Mouse (Mus musculus) CH12.LX (cell line): ENCODE measurements at regions not wholly inside any gene's neighbourhood (a gene's known extent, or its start where the extent isn't known, plus 50 kb on each side); places are given as distances from the start of the nearest gene placed in this dataset.

Experiments
- DNase-seq: peaks from one replicate; pipeline ENCODE4 v3.0.0-alpha.2; 2013; ENCODE audit errors: extremely low read depth
- H3K27ac ChIP-seq: 2 replicates; pipeline ENCODE4 v1.5.1; 2012; ENCODE audit warnings: low read depth, mild to moderate bottlenecking, control low read depth, moderate library complexity; ENCODE audit not compliant: insufficient read depth
- H3K27me3 ChIP-seq: replicated peaks from 2 replicates; pipeline ENCODE3; 2012; ENCODE audit warnings: inconsistent platforms
- H3K36me3 ChIP-seq, 2 experiments: replicated peaks in 1 of 2; 2 replicates each; pipeline versions ENCODE3 to v1.6.1; 2012; ENCODE audit warnings: inconsistent platforms in 1 of 2, low read length in 1 of 2, mild to moderate bottlenecking in 1 of 2, mixed read lengths in 1 of 2, moderate library complexity in 1 of 2; ENCODE audit not compliant: control insufficient read depth in 1 of 2, insufficient read depth in 1 of 2
- H3K4me1 ChIP-seq, 2 experiments: 2 replicates each; pipeline ENCODE4 v1.6.1; 2012; ENCODE audit warnings: inconsistent platforms in 1 of 2, moderate library complexity in 1 of 2; ENCODE audit not compliant: insufficient read depth in 2 of 2, control insufficient read depth in 1 of 2
- H3K4me2 ChIP-seq: 2 replicates; pipeline ENCODE4 v1.6.1; 2012; ENCODE audit warnings: low read depth, mild to moderate bottlenecking, control low read depth; ENCODE audit not compliant: poor library complexity, insufficient read depth, severe bottlenecking
- H3K4me3 ChIP-seq, 3 experiments: fragments of 150-350 bp in 1 of 3; sonication (generic) in 1 of 3; replicated peaks in 1 of 3; 2 replicates each; pipeline versions ENCODE3 to v1.5.1; 2011 to 2012; ENCODE audit warnings: low read depth in 2 of 3, low read length in 2 of 3, mild to moderate bottlenecking in 2 of 3, moderate library complexity in 2 of 3, control low read depth in 1 of 3, improper control_type of control experiment in 1 of 3, inconsistent platforms in 1 of 3, mixed read lengths in 1 of 3; ENCODE audit not compliant: poor library complexity in 1 of 3
- H3K79me2 ChIP-seq: replicated peaks from 2 replicates; pipeline ENCODE4 v1.6.1; 2012; ENCODE audit warnings: mild to moderate bottlenecking, moderate library complexity; ENCODE audit not compliant: control insufficient read depth, poor library complexity, insufficient read depth, severe bottlenecking; ENCODE audit errors: extremely low read depth
- H3K9ac ChIP-seq: 2 replicates; pipeline ENCODE4 v1.6.1; 2012; ENCODE audit warnings: low read depth, mild to moderate bottlenecking, control low read depth, moderate library complexity; ENCODE audit not compliant: insufficient read depth
- H3K9me3 ChIP-seq: replicated peaks from 2 replicates; pipeline ENCODE3; 2012; ENCODE audit warnings: low read length, inconsistent platforms, mixed read lengths
- BHLHE40 ChIP-seq: IDR thresholded peaks from 2 replicates; pipeline ENCODE4 v1.6.1; 2011; ENCODE audit warnings: mild to moderate bottlenecking, low read depth, low read length, improper control_type of control experiment
- CHD1 ChIP-seq: IDR thresholded peaks from 2 replicates; pipeline ENCODE4 v1.6.1; 2012; ENCODE audit warnings: low read depth, low read length, improper control_type of control experiment, inconsistent platforms
- CHD2 ChIP-seq: IDR thresholded peaks from 2 replicates; pipeline ENCODE4 v1.6.1; 2011; ENCODE audit warnings: low read length, improper control_type of control experiment
- CTCF ChIP-seq, 2 experiments: IDR thresholded peaks in 1 of 2; conservative IDR thresholded peaks in 1 of 2; 2 replicates each; pipeline ENCODE4 v1.5.1; 2011 to 2012; ENCODE audit warnings: low read depth in 2 of 2, low read length in 2 of 2, improper control_type of control experiment in 1 of 2, inconsistent platforms in 1 of 2, mild to moderate bottlenecking in 1 of 2, moderate library complexity in 1 of 2
- E2F4 ChIP-seq: IDR thresholded peaks from 2 replicates; pipeline ENCODE4 v1.6.1; 2011; ENCODE audit warnings: low read depth, low read length, improper control_type of control experiment; ENCODE audit not compliant: insufficient replicate concordance
- ELF1 ChIP-seq: IDR thresholded peaks from 2 replicates; pipeline ENCODE4 v1.6.1; 2014; ENCODE audit warnings: low read depth, mild to moderate bottlenecking, inconsistent platforms, low read length, improper control_type of control experiment
- GABPA ChIP-seq: IDR thresholded peaks from 2 replicates; pipeline ENCODE4 v1.6.1; 2012; ENCODE audit warnings: low read depth, low read length, improper control_type of control experiment, inconsistent platforms; ENCODE audit not compliant: insufficient replicate concordance
- HCFC1 ChIP-seq: IDR thresholded peaks from 2 replicates; pipeline ENCODE4 v1.6.1; 2012; ENCODE audit warnings: low read depth, mild to moderate bottlenecking, inconsistent platforms, low read length, improper control_type of control experiment
- IRF4 ChIP-seq: IDR thresholded peaks from 2 replicates; pipeline ENCODE4 v1.6.1; 2014; ENCODE audit warnings: low read depth, mild to moderate bottlenecking, inconsistent platforms, low read length, improper control_type of control experiment
- KAT2A ChIP-seq: IDR thresholded peaks from 2 replicates; pipeline ENCODE4 v1.6.1; 2012; ENCODE audit warnings: low read length, improper control_type of control experiment, inconsistent platforms; ENCODE audit not compliant: insufficient replicate concordance
- MAFK ChIP-seq: IDR thresholded peaks from 2 replicates; pipeline ENCODE4 v1.6.1; 2011; ENCODE audit warnings: low read length, improper control_type of control experiment; ENCODE audit not compliant: insufficient replicate concordance
- MAX ChIP-seq: IDR thresholded peaks from 2 replicates; pipeline ENCODE4 v1.6.1; 2011; ENCODE audit warnings: low read length, improper control_type of control experiment
- MAZ ChIP-seq: IDR thresholded peaks from 2 replicates; pipeline ENCODE4 v1.6.1; 2012; ENCODE audit warnings: low read depth, mild to moderate bottlenecking, inconsistent platforms, low read length, improper control_type of control experiment, moderate library complexity
- MYC ChIP-seq: IDR thresholded peaks from 2 replicates; pipeline ENCODE4 v1.6.1; 2011; ENCODE audit warnings: low read depth, mild to moderate bottlenecking, improper control_type of control experiment, low read length
- NRF1 ChIP-seq: IDR thresholded peaks from 2 replicates; pipeline ENCODE4 v1.6.1; 2014; ENCODE audit warnings: low read depth, mild to moderate bottlenecking, inconsistent platforms, low read length, improper control_type of control experiment, moderate library complexity
- PAX5 ChIP-seq: IDR thresholded peaks from 2 replicates; pipeline ENCODE4 v1.6.1; 2012; ENCODE audit warnings: low read length, inconsistent platforms, mixed read lengths
- POLR2A ChIP-seq: IDR thresholded peaks from 2 replicates; pipeline ENCODE4 v1.6.1; 2011; ENCODE audit warnings: low read depth, mild to moderate bottlenecking, improper control_type of control experiment, low read length
- POLR2AphosphoS2 ChIP-seq: IDR thresholded peaks from 2 replicates; pipeline ENCODE4 v1.6.1; 2011; ENCODE audit warnings: low read depth, low read length, improper control_type of control experiment
- RAD21 ChIP-seq: IDR thresholded peaks from 2 replicates; pipeline ENCODE4 v1.6.1; 2011; ENCODE audit warnings: low read depth, mild to moderate bottlenecking, low read length, improper control_type of control experiment, moderate library complexity
- SIN3A ChIP-seq: IDR thresholded peaks from 2 replicates; pipeline ENCODE4 v1.6.1; 2012; ENCODE audit warnings: low read length, improper control_type of control experiment, inconsistent platforms
- SMC3 ChIP-seq: IDR thresholded peaks from 2 replicates; pipeline ENCODE4 v1.6.1; 2011; ENCODE audit warnings: low read depth, low read length, improper control_type of control experiment
- TBP ChIP-seq: conservative IDR thresholded peaks from 2 replicates; pipeline ENCODE4 v1.6.1; 2011; ENCODE audit warnings: low read depth, low read length, improper control_type of control experiment
- TCF12 ChIP-seq: IDR thresholded peaks from 2 replicates; pipeline ENCODE4 v1.6.1; 2014; ENCODE audit warnings: low read depth, mild to moderate bottlenecking, inconsistent platforms, low read length, improper control_type of control experiment
- ZC3H11A ChIP-seq: IDR thresholded peaks from 2 replicates; pipeline ENCODE4 v1.6.1; 2012; ENCODE audit warnings: low read depth, mild to moderate bottlenecking, inconsistent platforms, low read length, improper control_type of control experiment
- ZMIZ1 ChIP-seq: IDR thresholded peaks from 2 replicates; pipeline ENCODE4 v1.6.1; 2012; ENCODE audit warnings: low read depth, mild to moderate bottlenecking, inconsistent platforms, low read length, improper control_type of control experiment
- ZNF384 ChIP-seq: IDR thresholded peaks from 2 replicates; pipeline ENCODE4 v1.6.1; 2012; ENCODE audit warnings: low read depth, low read length, improper control_type of control experiment, inconsistent platforms
- dilution Hi-C: fragments of 300-500 bp; cut with MboI; formaldehyde crosslinking; loops from 2 replicates; pipeline ENCODE4 v1.14.3; 2020; ENCODE audit warnings: low sequenced_read_pairs; ENCODE audit not compliant: extremely low pct_unique_long_range_greater_than_20kb, extremely low pct_ligation_motif_present
- in situ Hi-C: fragments of 300-500 bp; cut with MboI; formaldehyde crosslinking; loops from 3 replicates; pipeline ENCODE4 v1.14.3; 2019; ENCODE audit warnings: low sequenced_read_pairs, low pct_ligation_motif_present, low pct_unique_long_range_greater_than_20kb, mixed read lengths

- Histone ChIP-seq H3K4me2 (peak overlapping the region; percentile 82), H3K4me1 (no peaks in the 10 kb centered on the region), H3K27ac (no peak overlapping the region), H3K79me2 (peaks cover 2% of the 10 kb centered on the region; the same call in 1 of the 2 replicates), H3K36me3 (peaks cover 2 to 9% of the 10 kb centered on the region in 2 experiments), H3K9me3 (no peaks in the 10 kb centered on the region), H3K4me3 (peak overlapping the region; percentile 52 to 73 (median 57)), H3K9ac (peak overlapping the region; percentile 73), H3K27me3 (no peaks in the 10 kb centered on the region)
- TF ChIP-seq CHD2 (no peak), MAX (peak; percentile 40; the same call in 1 of the 2 replicates), CHD1 (peak; percentile 78; the same call in 1 of the 2 replicates), ZNF384 (0 out of 2 replicates have a peak, but pooled peaks have one; percentile 19), ZC3H11A (no peak), ZMIZ1 (no peak), HCFC1 (no peak), MYC (peak; percentile 41; the same call in 1 of the 2 replicates), TBP (no peak; the same call in 1 of the 2 replicates), TCF12 (0 out of 2 replicates have a peak, but pooled peaks have one; percentile 9), E2F4 (no peak)
- in situ Hi-C loops (loop anchor here (25.0 kb wide), 1 partner anchor 394 kb away; no protein-coding TSS in a partner anchor), dilution Hi-C loops (no loop called here)
- DNase-seq: peak; percentile 50
These were observed 118.0 kb upstream of the L3mbtl3 start for GRCm38 (mm10) chr10:26493801-26494200.

- no peak overlapping the region; the same call in 1 of the 2 replicates for H3K27ac ChIP-seq
- TF ChIP-seq CTCF (conservative IDR thresholded peaks at IDR 0.05 in 1 of 2, IDR thresholded peaks at IDR 0.05 in 1 of 2; ENCODE audit: low read depth in 2 of 2, low read length in 2 of 2): peak; percentile 88
- no peak for TF ChIP-seq GABPA
- TF ChIP-seq E2F4: no peak
- 0 out of 2 replicates have a peak, but pooled peaks have one; percentile 17 for TF ChIP-seq NRF1
- no peak for TF ChIP-seq MAFK
- peak; percentile 45; the same call in 1 of the 2 replicates for TF ChIP-seq POLR2A
- TF ChIP-seq CHD2: peak; percentile 56; the same call in 1 of the 2 replicates
- TF ChIP-seq ZMIZ1: 0 out of 2 replicates have a peak, but pooled peaks have one; percentile 14
- peak; percentile 6; the same call in 1 of the 2 replicates for TF ChIP-seq IRF4
- TF ChIP-seq RAD21: peak; percentile 55
- no peak for TF ChIP-seq PAX5
- no peak for TF ChIP-seq MAZ
- peak; percentile 72 for TF ChIP-seq ELF1
- TF ChIP-seq SIN3A: 0 out of 2 replicates have a peak, but pooled peaks have one; percentile 22
- TF ChIP-seq MYC: peak; percentile 57; the same call in 1 of the 2 replicates
- peak; percentile 56 for TF ChIP-seq SMC3
- TF ChIP-seq MAX: no peak
- no peak for TF ChIP-seq BHLHE40
- no peak for TF ChIP-seq POLR2AphosphoS2
- TF ChIP-seq KAT2A: no peak
- TF ChIP-seq HCFC1: peak; percentile 52; the same call in 1 of the 2 replicates
- TF ChIP-seq CHD1: no peak; the same call in 1 of the 2 replicates
- TF ChIP-seq TCF12: 0 out of 2 replicates have a peak, but pooled peaks have one; percentile 13
- TF ChIP-seq, all 38 proteins: peak for 13
- H3K36me3 ChIP-seq: peaks cover 2 to 14% of the 10 kb centered on the region in 2 experiments
- no peaks in the 10 kb centered on the region for H3K27me3 ChIP-seq
- H3K79me2 ChIP-seq: peaks cover 2% of the 10 kb centered on the region; the same call in 1 of the 2 replicates
- peak overlapping the region; percentile 81 for H3K4me2 ChIP-seq
- peak overlapping the region; percentile 57 to 73 (median 70) for H3K4me3 ChIP-seq
- peak overlapping the region; percentile 97 for H3K9ac ChIP-seq
- H3K9me3 ChIP-seq: no peaks in the 10 kb centered on the region
- in situ Hi-C loops (loop anchor here (25.0 kb wide), 1 partner anchor 393 kb away; no protein-coding TSS in a partner anchor), dilution Hi-C loops (no loop called here)
- H3K4me1 ChIP-seq: no peaks in the 10 kb centered on the region
- DNase-seq: peak; percentile 80
These were observed 118.6 kb upstream of the L3mbtl3 start for GRCm38 (mm10) chr10:26494380-26494781.
